Mouse (Mus musculus): ENCODE measurements around the gene Cylc1. TPM values are rescaled to one million over a fixed set of nuclear protein-coding genes. Genes with fewer than 3 reads are reported as not detected.

The Cylc1 gene
- polyA plus RNA-seq (2015; fragmentation: Nextera tagmentation; extraction: Ambion mirVana) = not detected in 2 replicates

DNA sequence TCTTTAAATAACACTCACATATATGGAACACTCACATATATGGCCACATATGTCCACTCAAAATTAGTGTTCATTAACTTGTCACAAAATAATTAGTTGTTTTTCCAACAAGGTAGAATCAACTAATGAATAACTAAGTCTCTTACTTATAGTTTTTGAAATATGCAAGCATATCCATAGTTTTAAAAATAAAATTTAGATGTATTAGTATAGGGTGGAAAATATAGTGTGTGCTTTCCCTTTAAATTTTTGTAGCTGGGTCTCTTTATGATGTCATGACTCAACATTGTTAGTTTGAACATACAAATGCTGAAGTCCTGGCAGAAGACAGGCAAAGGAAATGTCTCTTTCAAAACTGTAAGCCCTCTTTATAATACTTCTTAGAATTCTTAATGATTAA, at the start of gene Cylc1:
Cylc1 (plus strand) TSS at position 301 of the 400 bp plus-strand sequence.

DNA sequence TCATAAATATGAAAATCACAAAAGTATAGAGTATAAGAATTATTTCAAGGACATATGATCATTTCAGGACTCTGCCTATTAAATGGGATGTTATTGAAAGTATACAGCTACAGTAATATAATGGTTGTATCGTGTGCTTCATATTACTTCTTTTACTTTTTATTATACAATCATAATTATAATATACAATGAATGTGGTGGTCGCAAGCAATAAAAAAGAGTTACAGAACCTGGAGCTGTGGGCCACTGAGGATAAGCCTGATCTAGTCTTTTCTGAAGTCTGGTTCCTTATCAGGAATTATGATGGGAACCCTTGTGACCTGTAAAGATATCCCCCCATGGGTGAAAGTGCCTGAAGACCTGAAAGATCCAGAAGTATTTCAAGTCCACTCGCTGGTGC, 57.8 kb downstream of the Cylc1 start, which contains the start of gene Gm10112:
Gm10112 (plus strand) TSS at position 301 of the 400 bp plus-strand sequence.

Other genes with a start within 250 kb of the Cylc1 start
- gene Gm10112, start 57.9 kb downstream of the Cylc1 start, polyA plus RNA-seq (2015; fragmentation: Nextera tagmentation; extraction: Ambion mirVana) = not detected in 2 replicates